Mouse (Mus musculus) embryonic facial prominence, embryonic 13.5 days (tissue): ENCODE measurements around the gene Kdm2b. TPM values are rescaled to one million over a fixed set of nuclear protein-coding genes. Genes with fewer than 3 reads are reported as not detected.

Experiments used
- ATAC-seq: fragments of 200-750 bp; cut with Nextera tagmentation; 2 replicates; pipeline ENCODE4 v1.8.0; 2017; ENCODE audit warnings: low read depth; ENCODE audit not compliant: insufficient number of reproducible peaks, insufficient read depth, low FRiP score, low TSS enrichment
- H3K27ac ChIP-seq: fragments of 300-500 bp; sonication (generic); 2 replicates; pipeline ENCODE4 v1.5.1; 2015; ENCODE audit warnings: moderate library complexity, mild to moderate bottlenecking, inconsistent platforms
- H3K27me3 ChIP-seq: fragments of 300-500 bp; sonication (generic); 2 replicates; pipeline ENCODE4 v1.6.1; 2015; ENCODE audit warnings: mild to moderate bottlenecking, inconsistent platforms
- H3K36me3 ChIP-seq: fragments of 300-500 bp; sonication (generic); 2 replicates; pipeline ENCODE4 v1.6.1; 2015; ENCODE audit warnings: mild to moderate bottlenecking, inconsistent platforms
- H3K4me1 ChIP-seq: fragments of 300-500 bp; sonication (generic); 2 replicates; pipeline ENCODE4 v1.6.1; 2015; ENCODE audit warnings: inconsistent platforms
- H3K4me2 ChIP-seq: fragments of 300-500 bp; sonication (generic); 2 replicates; pipeline ENCODE4 v1.6.1; 2015; ENCODE audit warnings: moderate library complexity, mild to moderate bottlenecking, inconsistent platforms
- H3K4me3 ChIP-seq: fragments of 300-500 bp; sonication (generic); 2 replicates; pipeline ENCODE4 v1.5.1; 2015; ENCODE audit warnings: mild to moderate bottlenecking, inconsistent platforms
- H3K9ac ChIP-seq: fragments of 300-500 bp; sonication (generic); 2 replicates; pipeline ENCODE4 v1.6.1; 2015; ENCODE audit warnings: mild to moderate bottlenecking, inconsistent platforms
- H3K9me3 ChIP-seq: fragments of 300-500 bp; sonication (generic); 2 replicates; pipeline ENCODE4 v1.6.1; 2016; ENCODE audit warnings: inconsistent platforms
- WGBS: fragments of 180-500 bp; shearing (Covaris S2); methylation state at CpG from one replicate; pipeline ENCODE4 v1.1.7; 2015; ENCODE audit warnings: mixed read lengths; 5-methylcytosine and 5-hydroxymethylcytosine counted together
- polyA plus RNA-seq: library from polyadenylated mRNA; unstranded; fragments of >200 nt; fragmentation: Nextera tagmentation; extraction: Ambion mirVana; gene quantifications from 2 replicates; pipeline ENCODE4 v1.2.1, GENCODE M21; 2015

Gene Kdm2b
- polyA plus RNA-seq, result 61.6 and 61.9 TPM in 2 replicates

DNA sequence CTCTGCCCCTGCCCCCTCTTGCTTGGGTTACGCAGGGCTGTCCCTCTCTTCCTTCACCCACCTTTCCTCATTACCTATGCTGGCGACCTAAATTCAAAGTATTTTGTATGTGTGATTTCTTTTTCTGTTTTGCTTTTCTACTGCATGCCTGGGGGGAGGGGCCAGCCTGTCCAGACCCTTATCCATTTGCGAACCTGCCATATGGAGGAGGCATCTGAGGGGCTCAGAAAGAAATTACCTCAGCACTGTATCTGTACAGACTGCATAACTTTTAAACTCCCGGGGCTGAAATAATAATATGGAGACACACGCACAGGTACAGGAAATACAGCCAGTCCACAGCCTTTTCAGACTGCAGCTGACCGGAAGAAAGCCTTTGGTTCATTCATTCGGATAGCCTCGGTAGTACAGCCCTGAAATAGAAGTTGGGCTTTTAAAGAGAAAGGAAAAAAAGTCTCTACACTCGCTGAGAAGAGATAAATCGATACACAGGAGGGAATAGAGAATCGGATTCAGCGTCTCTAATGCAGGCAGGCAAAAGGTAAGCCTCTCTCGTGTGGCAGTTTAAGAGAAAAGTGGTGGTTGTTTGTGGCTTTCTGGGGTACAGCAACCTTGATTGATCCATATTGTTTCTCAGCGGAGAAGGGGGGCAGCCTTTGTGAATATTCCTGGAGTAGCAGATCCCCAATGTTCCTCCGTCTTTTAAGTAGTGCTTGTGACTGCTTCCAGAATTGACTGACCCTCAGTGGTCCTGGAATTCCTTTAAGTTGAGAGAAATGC, at the start of gene Kdm2b:
Gene Kdm2b (minus strand): TSS at position 273 of the 780 bp plus-strand sequence.
- H3K9me3 ChIP-seq, result no peaks in the 10 kb centered on the region
- peaks cover 57% of the 10 kb centered on the region for H3K4me1 ChIP-seq
- peak within 1 kb of the TSS; percentile 98 for H3K4me2 ChIP-seq
- peak within 1 kb of the TSS; percentile 84 for H3K27ac ChIP-seq
- peak within 1 kb of the TSS; percentile 66 for H3K4me3 ChIP-seq
- no peaks in the 10 kb centered on the region for H3K36me3 ChIP-seq
- WGBS, result 4% methylated on average over 15 of the region's 15 CpGs
- no peak for ATAC-seq
- H3K27me3 ChIP-seq, result no peaks in the 10 kb centered on the region; the same call in 1 of the 2 replicates
- H3K9ac ChIP-seq, result peak within 1 kb of the TSS; percentile 81

GRCm38 (mm10) chr5:123039120-123039752, 49.6 kb upstream of the Kdm2b start:
- Histone ChIP-seq H3K27me3 (no peaks in the 10 kb centered on the region), H3K9ac (no peak overlapping the region), H3K27ac (no peak overlapping the region), H3K4me2 (peak overlapping the region; percentile 59), H3K4me1 (peaks cover 10% of the 10 kb centered on the region), H3K4me3 (peak overlapping the region; percentile 33), H3K9me3 (no peaks in the 10 kb centered on the region), H3K36me3 (no peaks in the 10 kb centered on the region)
- WGBS, result 3% methylated on average over 25 of the region's 25 CpGs
- 0 out of 2 replicates have a peak, but pooled peaks have one; percentile 43 for ATAC-seq

DNA sequence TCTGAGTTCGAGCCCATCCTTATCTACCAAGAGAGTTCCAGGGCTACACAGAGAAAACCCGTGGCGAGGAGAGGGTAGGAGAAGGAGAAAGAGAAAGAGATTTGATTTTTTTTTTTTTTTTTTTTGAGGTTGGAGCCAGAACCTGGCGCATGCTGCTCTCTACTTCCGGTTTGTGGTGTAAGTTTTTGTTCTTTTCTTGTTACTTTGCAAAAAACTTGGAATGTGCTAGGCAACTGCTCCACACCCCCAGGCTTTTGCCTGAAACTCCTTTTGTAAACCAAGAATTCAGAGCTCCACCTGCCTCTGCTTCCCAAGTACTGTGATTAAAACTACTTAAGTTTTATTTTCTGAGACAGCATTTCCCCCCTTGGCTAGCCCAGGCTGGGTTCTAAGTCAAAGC, 48.5 kb upstream of the Kdm2b start:
- ATAC-seq, result no peak
- H3K27ac ChIP-seq, result no peak overlapping the region
- H3K27me3 ChIP-seq, result no peaks in the 10 kb centered on the region
- H3K4me1 ChIP-seq, result peaks cover 10% of the 10 kb centered on the region
- H3K4me2 ChIP-seq, result no peak overlapping the region
- no peak overlapping the region for H3K4me3 ChIP-seq
- WGBS, result 82% methylated on average over 5 of the region's 5 CpGs
- no peaks in the 10 kb centered on the region for H3K9me3 ChIP-seq
- no peaks in the 10 kb centered on the region for H3K36me3 ChIP-seq
- no peak overlapping the region for H3K9ac ChIP-seq

- H3K36me3 ChIP-seq, result peaks cover 18% of the 10 kb centered on the region; the same call in 1 of the 2 replicates
- no peaks in the 10 kb centered on the region for H3K9me3 ChIP-seq
- H3K9ac ChIP-seq, result no peak overlapping the region
- H3K4me3 ChIP-seq, result no peak overlapping the region
- no peaks in the 10 kb centered on the region for H3K27me3 ChIP-seq
- no peak for ATAC-seq
- H3K4me2 ChIP-seq, result no peak overlapping the region
- no peak overlapping the region for H3K27ac ChIP-seq
- 36% methylated on average over 6 of the region's 6 CpGs for whole genome bisulfite sequencing
- peaks cover 10% of the 10 kb centered on the region for H3K4me1 ChIP-seq
These were observed 45.9 kb upstream of the Kdm2b start for GRCm38 (mm10) chr5:123035564-123035963.

DNA sequence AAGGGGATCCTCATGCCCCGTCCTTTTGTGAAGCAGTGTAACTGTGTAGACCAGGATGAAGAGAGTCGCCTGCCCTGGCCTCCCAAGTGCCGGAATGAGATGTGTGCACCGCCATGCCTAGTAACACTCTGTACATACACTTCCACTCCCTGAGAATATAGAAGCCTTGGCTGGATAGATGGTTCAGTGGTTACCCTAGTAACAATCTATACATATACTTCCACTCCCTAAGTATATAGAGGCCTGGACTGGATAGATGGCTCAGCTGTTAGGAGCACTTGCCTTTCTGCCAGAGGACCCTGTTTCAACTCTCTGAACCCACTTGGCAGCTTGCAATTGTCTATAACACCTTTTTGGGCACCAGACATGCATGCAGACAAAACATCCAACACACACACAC, 45.5 kb upstream of the Kdm2b start:
- WGBS, result 92% methylated on average over 4 of the region's 4 CpGs
- Histone ChIP-seq H3K9me3 (no peaks in the 10 kb centered on the region), H3K36me3 (peaks cover 18% of the 10 kb centered on the region; the same call in 1 of the 2 replicates), H3K9ac (no peak overlapping the region), H3K4me1 (peaks cover 10% of the 10 kb centered on the region), H3K4me2 (no peak overlapping the region), H3K27me3 (no peaks in the 10 kb centered on the region), H3K27ac (no peak overlapping the region), H3K4me3 (no peak overlapping the region)
- ATAC-seq, result no peak

GRCm38 (mm10) chr5:123033646-123034160, 44.1 kb upstream of the Kdm2b start:
- 69% methylated on average over 7 of the region's 7 CpGs for WGBS
- H3K4me3 ChIP-seq, result no peak overlapping the region
- no peak overlapping the region for H3K27ac ChIP-seq
- no peak overlapping the region for H3K9ac ChIP-seq
- peaks cover 28% of the 10 kb centered on the region for H3K36me3 ChIP-seq
- H3K9me3 ChIP-seq, result no peaks in the 10 kb centered on the region
- H3K27me3 ChIP-seq, result no peaks in the 10 kb centered on the region
- H3K4me1 ChIP-seq, result peaks cover 2% of the 10 kb centered on the region; the same call in 1 of the 2 replicates
- H3K4me2 ChIP-seq, result no peak overlapping the region
- no peak for ATAC-seq

DNA sequence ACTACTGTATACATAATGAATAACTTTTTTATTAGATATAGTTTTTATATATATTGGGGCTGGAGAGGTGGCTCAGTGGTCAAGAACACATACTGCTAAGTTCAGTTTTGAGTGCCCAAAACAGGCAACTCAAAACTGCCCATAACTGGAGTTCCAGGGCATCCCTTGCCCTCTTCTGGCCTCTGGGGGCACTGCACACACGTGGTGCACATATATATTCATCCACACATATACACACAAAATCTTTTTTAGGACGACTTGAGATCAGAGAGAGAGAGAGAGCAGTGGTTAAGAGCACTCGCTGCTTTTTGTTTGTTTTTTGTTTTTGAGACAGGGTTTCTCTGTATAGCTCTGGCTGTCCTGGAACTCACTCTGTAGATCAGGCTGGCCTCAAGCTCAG, 41.7 kb upstream of the Kdm2b start:
- WGBS, result 95% methylated on average over 3 of the region's 3 CpGs
- no peak overlapping the region for H3K4me2 ChIP-seq
- no peak overlapping the region for H3K9ac ChIP-seq
- H3K9me3 ChIP-seq, result no peaks in the 10 kb centered on the region
- peaks cover 10% of the 10 kb centered on the region for H3K4me1 ChIP-seq
- no peak for ATAC-seq
- H3K36me3 ChIP-seq, result peaks cover 28% of the 10 kb centered on the region
- H3K27me3 ChIP-seq, result no peaks in the 10 kb centered on the region
- H3K4me3 ChIP-seq, result no peak overlapping the region
- no peak overlapping the region for H3K27ac ChIP-seq

- Histone ChIP-seq H3K4me2 (no peak overlapping the region), H3K4me3 (no peak overlapping the region), H3K4me1 (peaks cover 12% of the 10 kb centered on the region), H3K27ac (no peak overlapping the region), H3K27me3 (no peaks in the 10 kb centered on the region), H3K9ac (no peak overlapping the region), H3K9me3 (no peaks in the 10 kb centered on the region), H3K36me3 (peaks cover 28% of the 10 kb centered on the region)
- no peak for ATAC-seq
- 63% methylated on average over 7 of the region's 7 CpGs for WGBS
These were observed 40.1 kb upstream of the Kdm2b start for GRCm38 (mm10) chr5:123029729-123030128.

DNA sequence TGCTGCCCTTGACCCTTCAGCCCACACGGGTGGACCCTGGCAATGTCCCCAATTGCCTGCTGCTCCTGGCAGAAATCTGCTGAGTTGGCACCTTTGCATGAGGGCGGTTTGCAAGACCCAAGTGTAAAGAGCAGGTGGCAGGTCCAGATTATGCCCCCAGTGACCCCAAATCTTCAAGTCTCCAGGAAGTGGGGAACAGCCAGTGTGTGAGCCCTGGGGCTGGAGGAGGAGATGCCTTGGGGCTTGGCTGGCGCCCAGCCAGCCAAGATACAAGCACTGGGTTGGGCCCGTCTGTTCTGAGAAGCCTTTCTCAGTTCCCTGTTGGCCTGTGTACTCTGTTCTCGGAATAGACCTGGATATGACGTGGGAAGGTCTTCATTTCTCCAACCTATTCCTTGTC, 37.8 kb upstream of the Kdm2b start:
- Histone ChIP-seq H3K9ac (no peak overlapping the region), H3K4me2 (no peak overlapping the region), H3K27ac (no peak overlapping the region), H3K4me3 (no peak overlapping the region), H3K9me3 (no peaks in the 10 kb centered on the region), H3K4me1 (peaks cover 12% of the 10 kb centered on the region), H3K36me3 (peaks cover 26% of the 10 kb centered on the region), H3K27me3 (no peaks in the 10 kb centered on the region)
- WGBS, result 74% methylated on average over 6 of the region's 6 CpGs
- no peak for ATAC-seq

GRCm38 (mm10) chr5:123026414-123026813, 36.8 kb upstream of the Kdm2b start:
- Histone ChIP-seq H3K27me3 (no peaks in the 10 kb centered on the region), H3K4me3 (no peak overlapping the region)
- no peak for ATAC-seq

GRCm38 (mm10) chr5:123024965-123025573, 35.4 kb upstream of the Kdm2b start:
- Histone ChIP-seq H3K36me3 (peaks cover 10% of the 10 kb centered on the region), H3K4me3 (no peak overlapping the region), H3K27ac (no peak overlapping the region), H3K4me1 (peaks cover 12% of the 10 kb centered on the region), H3K9me3 (no peaks in the 10 kb centered on the region), H3K27me3 (no peaks in the 10 kb centered on the region), H3K4me2 (no peak overlapping the region), H3K9ac (no peak overlapping the region)
- ATAC-seq, result no peak
- WGBS, result 84% methylated on average over 9 of the region's 9 CpGs

More at GRCm38 (mm10) chr5:123026414-123026813, 36.8 kb upstream of the Kdm2b start:
- no peak overlapping the region for H3K9ac ChIP-seq
- no peak overlapping the region for H3K4me2 ChIP-seq
- no peak overlapping the region for H3K27ac ChIP-seq
- no peaks in the 10 kb centered on the region for H3K9me3 ChIP-seq
- WGBS, result 61% methylated on average over 6 of the region's 6 CpGs
- H3K36me3 ChIP-seq, result peaks cover 16% of the 10 kb centered on the region
- peaks cover 12% of the 10 kb centered on the region for H3K4me1 ChIP-seq
